Mouse (Mus musculus) megakaryocyte, embryonic 14.5 days (primary cell): ENCODE data around the gene Smox.

ENCODE experiments used
- FLI1 ChIP-seq: IDR thresholded peaks from 2 replicates; pipeline ENCODE4 v1.6.1; 2012; ENCODE audit warnings: low read length, inconsistent platforms, mixed read lengths
- GATA1 ChIP-seq: IDR thresholded peaks from 3 replicates; pipeline ENCODE4 v1.6.1; 2012; ENCODE audit warnings: mixed read lengths, low read length, inconsistent platforms, borderline replicate concordance

- TF ChIP-seq GATA1: no peak
- TF ChIP-seq FLI1: no peak
These were observed 69.1 kb downstream of the Smox start for GRCm38 (mm10) chr2:131560205-131560919.
